Mouse (Mus musculus): ENCODE results near the gene Pkd1l2.

DNA sequence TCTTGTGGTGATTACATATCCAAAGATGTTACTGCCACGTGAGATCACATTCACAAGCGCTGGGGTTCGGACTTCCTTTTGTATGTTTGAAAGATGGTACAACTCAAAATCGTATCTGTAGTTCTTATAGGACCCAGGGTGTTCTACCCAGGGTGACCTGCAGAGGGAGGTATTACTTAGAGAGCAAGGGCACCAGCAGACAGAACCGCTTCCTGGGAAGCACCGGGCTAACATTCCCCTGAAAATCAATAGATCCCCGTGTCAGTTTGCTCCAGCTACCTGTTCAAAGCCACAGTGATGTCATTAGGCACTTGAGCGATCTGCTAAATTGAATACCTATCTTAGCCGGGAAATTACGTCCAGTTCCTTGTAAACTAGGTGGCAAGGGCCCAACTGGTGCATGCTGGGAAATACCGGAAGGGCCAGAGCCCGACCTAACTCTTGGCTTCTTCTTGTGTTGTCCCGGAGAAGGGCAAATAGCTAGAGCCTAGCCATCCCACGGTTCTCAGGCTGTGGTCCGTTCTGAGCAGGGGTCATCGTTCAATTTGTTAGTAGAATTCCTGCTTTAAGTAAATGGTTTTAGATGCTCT lies 27.6 kb upstream of the Pkd1l2 start:
- TF ChIP-seq CTCF (IDR thresholded peaks at IDR 0.05; ENCODE audit: extremely low read depth, insufficient read depth, insufficient read length, insufficient replicate concordance), result no peak
- TF ChIP-seq POLR2A (IDR thresholded peaks at IDR 0.05; ENCODE audit: low read depth, low read length), result no peak

Measured in spleen, adult 2 months (tissue).